Mouse (Mus musculus) forebrain, embryonic 10.5 days (tissue): ENCODE results near the gene N4bp2l2. TPM values are rescaled to one million over a fixed set of nuclear protein-coding genes. Genes with fewer than 3 reads are reported as not detected.

Experiments
- DNase-seq: peaks from one replicate; pipeline ENCODE4 v3.0.0-alpha.2; 2017; ENCODE audit warnings: low spot score; ENCODE audit errors: extremely low spot score
- H3K27ac ChIP-seq: fragments of 300-500 bp; sonication (generic); 2 replicates; pipeline ENCODE4 v1.5.1; 2016; ENCODE audit warnings: mild to moderate bottlenecking
- H3K27me3 ChIP-seq: fragments of 300-500 bp; sonication (generic); 2 replicates; pipeline ENCODE4 v1.6.1; 2016; ENCODE audit warnings: mild to moderate bottlenecking; ENCODE audit not compliant: poor library complexity, severe bottlenecking
- H3K36me3 ChIP-seq: fragments of 300-500 bp; sonication (generic); replicated peaks from 2 replicates; pipeline ENCODE4 v1.6.1; 2016; ENCODE audit warnings: mild to moderate bottlenecking, moderate library complexity
- H3K4me1 ChIP-seq: fragments of 300-500 bp; sonication (generic); 2 replicates; pipeline ENCODE4 v1.6.1; 2016
- H3K4me3 ChIP-seq: fragments of 300-500 bp; sonication (generic); 2 replicates; pipeline ENCODE4 v1.5.1; 2016; ENCODE audit warnings: mild to moderate bottlenecking, moderate library complexity
- H3K9me3 ChIP-seq: fragments of 300-500 bp; sonication (generic); 2 replicates; pipeline ENCODE4 v1.6.1; 2016; ENCODE audit warnings: mild to moderate bottlenecking, moderate library complexity
- WGBS: fragments of 180-500 bp; shearing (Covaris S2); methylation state at CpG from one replicate; pipeline ENCODE4 v1.1.7; 2016; 5-methylcytosine and 5-hydroxymethylcytosine counted together
- polyA plus RNA-seq: library from polyadenylated mRNA; unstranded; fragments of >200 nt; fragmentation: Nextera tagmentation; extraction: Ambion mirVana; gene quantifications from 2 replicates; pipeline ENCODE4 v1.2.1, GENCODE M21; 2016

Gene N4bp2l2
- polyA plus RNA-seq, 1 experiment from 2014 or later: 33.3 TPM

DNA sequence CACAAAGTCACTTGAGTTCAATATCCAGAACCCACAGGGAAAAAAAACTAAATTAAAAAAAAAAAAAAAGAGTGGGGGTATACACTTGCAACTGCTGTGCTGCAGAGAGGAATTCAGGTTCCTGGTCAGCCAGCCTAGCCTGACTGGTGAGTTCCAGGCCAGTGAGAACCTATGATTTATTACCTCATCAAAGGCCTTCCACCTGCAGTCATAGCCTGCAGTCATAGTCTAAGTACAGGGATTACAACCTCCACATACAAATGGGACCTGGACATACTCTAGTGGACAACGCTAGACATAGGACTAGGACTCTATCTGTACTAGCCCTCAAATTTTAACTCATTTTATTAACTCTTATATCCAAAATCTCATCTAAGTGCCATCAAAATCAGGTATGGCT lies 36.7 kb downstream of the N4bp2l2 start:
- no peak for DNase-seq
- H3K4me1 ChIP-seq: 0 out of 2 replicates have a peak, but pooled peaks cover 2% of the 10 kb centered on the region
- peaks cover 35% of the 10 kb centered on the region for H3K36me3 ChIP-seq
- no peak overlapping the region for H3K4me3 ChIP-seq
- no peaks in the 10 kb centered on the region for H3K27me3 ChIP-seq
- H3K27ac ChIP-seq: no peak overlapping the region
- 96% methylated on average over 1 of the region's 1 CpGs for whole genome bisulfite sequencing
- H3K9me3 ChIP-seq: no peaks in the 10 kb centered on the region

- 93% methylated on average over 7 of the region's 7 CpGs for WGBS
- no peak for DNase-seq
- Histone ChIP-seq H3K27ac (no peak overlapping the region), H3K36me3 (peaks cover 15% of the 10 kb centered on the region; the same call in 1 of the 2 replicates), H3K4me1 (no peaks in the 10 kb centered on the region), H3K4me3 (no peak overlapping the region), H3K9me3 (no peaks in the 10 kb centered on the region), H3K27me3 (no peaks in the 10 kb centered on the region)
These were observed 40.5 kb downstream of the N4bp2l2 start for GRCm38 (mm10) chr5:150625528-150625927.

DNA sequence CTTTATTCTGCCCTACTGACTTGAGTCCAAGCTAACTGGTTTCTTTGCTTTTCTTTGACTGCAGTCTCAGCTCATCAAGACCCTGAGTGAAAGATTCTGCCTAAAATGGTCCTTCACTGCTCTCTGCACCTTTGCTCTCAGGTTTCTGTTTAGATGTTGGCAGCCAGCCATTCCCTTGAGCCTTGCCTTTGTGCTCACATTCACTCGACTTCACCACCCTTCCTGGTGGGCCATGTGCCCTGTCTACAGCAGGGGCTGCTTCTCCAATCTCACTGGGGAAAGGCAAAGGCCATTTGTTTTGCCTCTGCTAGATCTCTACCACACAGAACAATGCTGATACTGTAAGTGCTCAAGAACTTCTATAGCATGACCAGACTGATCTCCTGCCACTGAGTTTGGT lies 43.2 kb downstream of the N4bp2l2 start:
- no peak for DNase-seq
- WGBS: 89% methylated on average over 1 of the region's 1 CpGs

GRCm38 (mm10) chr5:150621592-150621991 lies 44.4 kb downstream of the N4bp2l2 start:
- Histone ChIP-seq H3K9me3 (no peaks in the 10 kb centered on the region), H3K36me3 (peaks cover 2% of the 10 kb centered on the region; the same call in 1 of the 2 replicates), H3K27ac (no peak overlapping the region), H3K4me1 (no peaks in the 10 kb centered on the region), H3K27me3 (no peaks in the 10 kb centered on the region), H3K4me3 (no peak overlapping the region)
- DNase-seq: no peak
- 87% methylated on average over 3 of the region's 3 CpGs for WGBS

More for the DNA sequence above, 43.2 kb downstream of the N4bp2l2 start:
- Histone ChIP-seq H3K27me3 (no peaks in the 10 kb centered on the region), H3K4me1 (no peaks in the 10 kb centered on the region), H3K9me3 (no peaks in the 10 kb centered on the region), H3K27ac (no peak overlapping the region), H3K36me3 (peaks cover 2% of the 10 kb centered on the region; the same call in 1 of the 2 replicates), H3K4me3 (no peak overlapping the region)

GRCm38 (mm10) chr5:150620588-150621135 lies 45.3 kb downstream of the N4bp2l2 start:
- 90% methylated on average over 7 of the region's 7 CpGs for WGBS
- Histone ChIP-seq H3K9me3 (no peaks in the 10 kb centered on the region), H3K27ac (no peak overlapping the region), H3K4me1 (no peaks in the 10 kb centered on the region), H3K4me3 (no peak overlapping the region), H3K36me3 (peaks cover 2% of the 10 kb centered on the region; the same call in 1 of the 2 replicates), H3K27me3 (no peaks in the 10 kb centered on the region)
- DNase-seq: no peak

DNA sequence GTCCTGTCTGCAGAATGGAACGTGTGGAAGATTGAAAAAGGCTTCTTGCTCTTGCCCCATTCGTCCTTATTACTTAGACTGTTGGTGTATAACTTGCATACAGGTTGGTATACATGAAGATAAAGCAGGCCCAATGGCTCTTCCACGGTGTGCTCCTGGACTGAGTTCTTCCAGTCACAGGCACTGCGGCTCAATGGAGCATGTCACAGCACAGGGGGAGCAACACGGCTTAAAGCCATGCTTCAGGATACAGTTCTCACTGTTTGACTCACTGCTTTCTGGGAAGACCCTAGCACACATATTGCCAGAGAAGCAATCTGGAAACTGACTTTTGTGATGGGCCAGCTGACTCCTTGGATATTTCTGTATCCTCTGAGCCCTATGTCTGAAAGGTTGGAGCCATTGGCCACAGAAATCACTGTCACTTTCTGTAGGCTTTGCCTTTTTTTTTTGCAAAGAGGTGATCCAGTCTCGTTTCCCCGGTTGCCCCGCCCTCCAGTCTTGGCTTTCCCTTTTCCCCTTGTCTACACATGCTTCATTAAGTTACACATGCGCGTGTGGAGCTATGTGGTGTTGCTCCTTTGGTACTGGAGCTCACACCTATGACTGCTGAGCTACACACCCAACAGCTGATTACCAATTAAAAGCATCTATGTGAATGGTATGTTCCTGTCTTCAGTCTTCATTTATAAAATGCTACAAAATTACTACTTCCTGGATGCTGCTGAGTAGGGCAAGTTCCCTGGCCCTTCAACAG lies 47.2 kb downstream of the N4bp2l2 start:
- H3K27me3 ChIP-seq: no peaks in the 10 kb centered on the region
- H3K9me3 ChIP-seq: no peaks in the 10 kb centered on the region
- DNase-seq: no peak
- WGBS: 89% methylated on average over 10 of the region's 10 CpGs
- no peak overlapping the region for H3K4me3 ChIP-seq
- no peaks in the 10 kb centered on the region for H3K4me1 ChIP-seq
- no peaks in the 10 kb centered on the region for H3K36me3 ChIP-seq
- H3K27ac ChIP-seq: no peak overlapping the region

DNA sequence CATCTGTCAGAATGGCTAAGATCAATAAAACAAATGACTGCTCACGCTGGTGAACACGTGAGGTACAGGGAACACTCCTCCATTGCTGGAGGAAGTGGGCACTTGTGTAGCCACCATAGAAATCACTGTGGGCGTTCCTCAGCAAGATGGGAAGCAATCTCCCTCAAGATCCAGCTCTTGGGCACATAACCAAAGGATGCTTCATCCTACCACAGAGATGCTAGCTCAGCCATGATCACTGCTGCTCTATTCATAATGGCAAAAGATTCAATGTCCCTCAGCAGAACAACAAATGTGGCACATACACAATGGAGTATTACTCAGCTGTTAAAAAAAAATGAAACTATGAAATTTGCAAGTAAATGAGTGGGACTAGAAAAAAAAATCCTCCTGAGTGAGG lies 49.3 kb downstream of the N4bp2l2 start:
- H3K36me3 ChIP-seq: no peaks in the 10 kb centered on the region
- no peak overlapping the region for H3K4me3 ChIP-seq
- 81% methylated on average over 3 of the region's 3 CpGs for WGBS
- no peaks in the 10 kb centered on the region for H3K4me1 ChIP-seq
- no peak overlapping the region for H3K27ac ChIP-seq
- H3K27me3 ChIP-seq: no peaks in the 10 kb centered on the region
- DNase-seq: no peak
- no peaks in the 10 kb centered on the region for H3K9me3 ChIP-seq

- WGBS: 94% methylated on average over 2 of the region's 2 CpGs
- Histone ChIP-seq H3K9me3 (no peaks in the 10 kb centered on the region), H3K4me1 (no peaks in the 10 kb centered on the region), H3K27ac (no peak overlapping the region), H3K36me3 (no peaks in the 10 kb centered on the region), H3K4me3 (no peak overlapping the region), H3K27me3 (no peaks in the 10 kb centered on the region)
- no peak for DNase-seq
These were observed 49.8 kb downstream of the N4bp2l2 start for GRCm38 (mm10) chr5:150616216-150616615.

DNA sequence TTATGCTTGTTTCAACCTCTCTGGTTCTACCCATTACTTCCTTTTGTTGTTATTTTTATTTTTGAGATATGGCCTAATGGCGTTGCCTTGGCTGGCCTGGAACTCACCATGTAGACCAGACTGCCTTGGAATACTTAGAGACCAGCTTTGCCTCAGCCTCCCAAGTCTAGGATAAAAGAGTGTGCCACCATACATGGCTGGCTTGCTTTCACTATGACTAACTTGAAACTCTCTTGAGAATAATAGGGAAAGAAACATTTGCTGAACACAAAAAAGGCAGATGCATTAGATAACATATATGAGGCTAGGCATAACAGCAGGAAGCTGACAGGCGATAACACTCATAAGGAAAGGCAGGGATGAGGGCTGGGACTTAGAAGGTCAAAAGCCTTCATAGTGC lies 51.9 kb downstream of the N4bp2l2 start:
- 91% methylated on average over 2 of the region's 2 CpGs for WGBS
- H3K4me1 ChIP-seq: no peaks in the 10 kb centered on the region
- no peaks in the 10 kb centered on the region for H3K9me3 ChIP-seq
- no peaks in the 10 kb centered on the region for H3K27me3 ChIP-seq
- H3K27ac ChIP-seq: no peak overlapping the region
- no peak for DNase-seq
- H3K4me3 ChIP-seq: no peak overlapping the region
- H3K36me3 ChIP-seq: no peaks in the 10 kb centered on the region

DNA sequence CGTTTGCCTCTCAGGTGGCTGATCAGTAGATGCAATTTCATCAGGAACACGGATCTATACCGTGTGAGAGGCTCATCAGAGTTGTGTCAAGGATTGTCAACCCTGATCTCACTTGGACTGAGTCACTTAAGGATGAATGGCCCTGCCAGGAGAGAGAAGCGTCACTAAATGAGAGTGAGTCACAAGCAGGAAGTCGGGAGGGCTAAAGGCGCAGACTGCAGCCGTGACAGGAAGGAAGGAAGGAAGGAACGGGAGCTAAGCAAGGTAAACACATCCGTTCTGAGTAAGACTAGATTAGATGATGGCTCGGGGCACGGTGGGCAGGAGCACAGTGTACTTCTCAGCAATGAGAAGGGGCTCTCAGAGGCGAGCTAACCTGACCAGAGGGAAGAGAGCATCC lies 54.3 kb downstream of the N4bp2l2 start:
- no peaks in the 10 kb centered on the region for H3K27me3 ChIP-seq
- H3K4me1 ChIP-seq: no peaks in the 10 kb centered on the region
- H3K36me3 ChIP-seq: peaks cover 8% of the 10 kb centered on the region
- H3K27ac ChIP-seq: no peak overlapping the region
- no peak for DNase-seq
- H3K4me3 ChIP-seq: no peak overlapping the region
- 80% methylated on average over 12 of the region's 12 CpGs for WGBS
- no peaks in the 10 kb centered on the region for H3K9me3 ChIP-seq

DNA sequence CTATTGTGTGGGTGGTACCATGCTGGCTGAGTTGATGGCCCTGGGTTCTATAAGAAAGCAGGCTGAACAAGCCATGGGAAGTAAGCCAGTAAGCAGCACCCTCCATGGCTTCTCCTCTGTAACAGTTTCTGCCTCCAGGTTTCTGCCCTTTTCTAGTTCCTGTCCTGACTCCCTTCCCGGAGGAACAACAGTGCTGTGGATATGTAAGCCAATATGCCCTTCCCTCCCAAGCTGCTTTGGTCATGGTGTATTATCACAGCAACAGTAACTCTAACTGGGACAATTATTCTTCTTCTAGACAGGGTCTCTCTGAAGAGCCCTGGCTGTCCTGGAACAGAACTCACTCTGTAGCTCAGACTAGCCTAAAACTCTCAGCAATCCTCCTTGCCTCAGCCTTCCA lies 54.8 kb downstream of the N4bp2l2 start:
- H3K36me3 ChIP-seq: peaks cover 11% of the 10 kb centered on the region
- no peak for DNase-seq
- H3K4me1 ChIP-seq: no peaks in the 10 kb centered on the region
- no peak overlapping the region for H3K4me3 ChIP-seq
- H3K9me3 ChIP-seq: no peaks in the 10 kb centered on the region
- no peaks in the 10 kb centered on the region for H3K27me3 ChIP-seq
- no peak overlapping the region for H3K27ac ChIP-seq
- 89% methylated on average over 1 of the region's 1 CpGs for WGBS

DNA sequence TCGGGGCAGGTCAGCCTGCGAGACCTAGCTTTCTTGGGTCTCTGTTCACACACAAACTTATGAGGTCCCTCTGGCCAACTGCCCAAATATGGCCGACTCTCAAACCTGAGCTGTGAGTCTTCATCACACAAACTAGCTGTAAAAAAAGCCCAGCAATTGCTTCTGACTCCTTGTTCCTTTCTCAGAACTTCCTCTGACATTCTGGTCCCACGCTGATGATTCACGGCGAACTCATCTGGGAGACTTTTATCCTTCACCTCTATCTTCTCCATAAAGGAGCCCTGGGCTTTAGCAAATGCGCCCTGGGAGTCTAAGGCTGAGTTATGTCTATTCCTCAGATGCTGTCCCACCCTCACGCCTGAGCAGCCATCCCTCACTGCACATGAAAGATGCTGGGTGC lies 58.4 kb downstream of the N4bp2l2 start:
- 93% methylated on average over 8 of the region's 8 CpGs for WGBS

GRCm38 (mm10) chr5:150606131-150606530 lies 59.9 kb downstream of the N4bp2l2 start:
- WGBS: 95% methylated on average over 6 of the region's 6 CpGs
- H3K9me3 ChIP-seq: no peaks in the 10 kb centered on the region

More for the DNA sequence above, 58.4 kb downstream of the N4bp2l2 start:
- Histone ChIP-seq H3K27me3 (no peaks in the 10 kb centered on the region), H3K4me1 (no peaks in the 10 kb centered on the region), H3K36me3 (peaks cover 12% of the 10 kb centered on the region), H3K27ac (no peak overlapping the region), H3K9me3 (no peaks in the 10 kb centered on the region), H3K4me3 (no peak overlapping the region)
- DNase-seq: no peak

More at GRCm38 (mm10) chr5:150606131-150606530, 59.9 kb downstream of the N4bp2l2 start:
- Histone ChIP-seq H3K27ac (no peak overlapping the region), H3K36me3 (peaks cover 12% of the 10 kb centered on the region), H3K4me3 (no peak overlapping the region), H3K27me3 (no peaks in the 10 kb centered on the region), H3K4me1 (peaks cover 7% of the 10 kb centered on the region; the same call in 1 of the 2 replicates)
- DNase-seq: no peak
